Mouse (Mus musculus): ENCODE measurements around the gene Abcf2. TPM values are rescaled to one million over a fixed set of nuclear protein-coding genes. Genes with fewer than 3 reads are reported as not detected.
A peak's percentile ranks its signal among the peaks of the same experiment; 100 is the strongest.

The Abcf2 gene
- 83.8 and 86.4 TPM in 2 replicates for polyA plus RNA-seq (2015; fragmentation: Nextera tagmentation; extraction: Ambion mirVana)

DNA sequence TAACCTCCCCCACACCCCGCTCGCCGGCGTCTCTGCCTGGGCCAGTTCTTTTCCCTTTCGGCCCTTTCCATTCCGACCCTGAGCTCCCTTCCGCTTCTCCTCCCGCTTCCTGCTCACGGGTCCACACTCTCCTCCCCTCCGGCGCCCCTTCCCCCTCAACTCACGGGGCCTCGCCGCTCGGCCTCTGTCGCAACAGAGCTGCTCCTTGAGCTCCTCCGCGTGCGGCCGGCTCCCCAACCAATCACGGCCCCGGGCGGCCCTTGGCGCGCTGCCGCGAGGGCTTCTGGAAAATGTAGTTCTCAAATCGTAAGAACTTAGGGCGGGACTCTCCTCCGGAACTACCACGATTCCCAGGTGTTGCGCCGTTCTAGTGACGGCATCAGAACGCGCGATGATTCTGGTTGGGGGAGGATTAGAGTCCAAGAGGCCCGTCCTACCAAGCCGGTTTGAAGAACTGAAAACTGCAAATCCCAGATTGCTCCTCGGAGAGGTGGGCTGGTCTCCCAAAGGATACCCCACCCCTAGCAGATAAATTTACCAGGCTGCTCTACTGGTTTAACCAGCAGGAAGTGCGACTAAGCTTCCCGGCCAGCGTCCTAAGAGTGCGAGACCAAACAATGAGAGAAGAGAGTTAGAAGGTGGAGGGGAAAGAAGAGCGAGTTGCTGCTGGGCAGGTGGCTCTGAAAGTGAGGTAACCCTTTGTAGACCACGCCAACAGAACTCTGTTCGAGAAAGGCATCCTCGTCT, at the start of gene Abcf2:
Gene Abcf2 (minus strand): TSS at position 285 of the 747 bp plus-strand sequence.
- peaks cover 16% of the 10 kb centered on the region for H3K4me1 ChIP-seq
- no peaks in the 10 kb centered on the region for H3K9me3 ChIP-seq
- peak within 1 kb of the TSS; percentile 76 for H3K27ac ChIP-seq
- no peaks in the 10 kb centered on the region for H3K27me3 ChIP-seq (replicated peaks)
- peak within 1 kb of the TSS; percentile 88 for H3K4me3 ChIP-seq
- peak; percentile 97 for ATAC-seq (replicated peaks)
- H3K36me3 ChIP-seq (replicated peaks): peaks cover 13% of the 10 kb centered on the region; the same call in 1 of the 2 replicates
- under 1% methylated on average over 48 of the region's 48 CpGs for WGBS
- H3K4me2 ChIP-seq: peak within 1 kb of the TSS; percentile 95
- peak within 1 kb of the TSS; percentile 60 for H3K9ac ChIP-seq

DNA sequence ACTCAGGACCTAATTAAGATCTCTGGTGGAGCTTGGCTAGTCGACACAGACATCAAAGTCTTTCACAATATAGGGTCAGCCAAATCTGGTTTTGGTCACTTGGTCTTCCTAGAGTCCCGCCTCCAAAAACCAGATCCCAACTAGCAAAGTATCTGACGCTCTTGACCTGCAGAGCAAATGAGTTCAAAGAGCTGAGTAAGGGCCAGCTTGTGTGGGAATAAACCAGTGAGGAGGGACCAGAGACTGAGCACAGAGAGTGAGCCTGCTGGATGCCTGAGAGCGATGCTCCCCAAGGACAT, 47.5 kb upstream of the Abcf2 start:
- Histone ChIP-seq H3K9ac (peak overlapping the region; percentile 78), H3K4me1 (peaks cover 36% of the 10 kb centered on the region), H3K27ac (peak overlapping the region; percentile 14; the same call in 1 of the 2 replicates), H3K36me3 (replicated peaks) (no peaks in the 10 kb centered on the region), H3K9me3 (no peaks in the 10 kb centered on the region), H3K27me3 (replicated peaks) (no peaks in the 10 kb centered on the region), H3K4me2 (peak overlapping the region; percentile 60), H3K4me3 (peak overlapping the region; percentile 77)
- 40% methylated on average over 4 of the region's 4 CpGs for WGBS
- ATAC-seq (replicated peaks): peak; percentile 22

DNA sequence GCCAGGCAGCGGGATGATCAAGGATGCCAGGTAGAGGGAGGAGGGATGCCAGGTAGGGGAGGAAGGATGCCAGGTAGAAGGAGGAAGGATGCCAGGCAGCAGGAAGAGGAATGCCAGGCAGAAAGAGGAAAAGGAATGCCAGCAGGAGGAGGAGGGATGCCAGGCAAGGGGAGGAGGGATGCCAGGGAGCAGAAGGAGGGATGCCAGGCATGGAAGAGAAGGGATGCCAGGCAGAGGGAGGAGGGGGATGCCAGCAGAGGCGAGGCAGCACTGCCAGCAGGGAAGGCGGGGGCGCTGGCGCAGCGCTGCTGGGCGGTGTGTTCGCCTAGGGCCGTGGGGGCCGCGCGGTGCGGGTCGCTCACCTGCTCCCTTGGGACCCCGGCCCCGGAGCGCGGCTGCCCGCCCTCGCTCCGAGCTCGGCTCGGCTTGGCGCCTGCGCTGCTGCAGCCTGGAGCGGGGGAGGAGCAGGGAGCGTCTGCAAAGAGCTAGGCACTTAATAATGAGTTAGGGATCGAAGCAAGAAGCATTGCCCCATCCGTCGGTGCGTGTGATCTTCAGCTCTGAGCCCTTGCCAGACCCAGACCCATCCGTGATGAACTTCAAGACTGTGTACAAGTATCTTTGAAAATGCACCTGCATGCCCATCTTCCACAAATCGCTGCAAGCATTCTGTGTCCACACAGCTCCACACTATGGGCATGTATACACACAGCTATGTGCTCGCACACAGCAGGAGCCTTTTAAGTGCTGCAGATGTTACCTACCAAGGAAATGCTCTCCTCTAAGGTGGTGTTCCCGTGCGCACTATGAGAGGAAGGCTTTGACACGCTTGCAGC, 46.9 kb upstream of the Abcf2 start, which contains the start of gene Smarcd3:
Gene Smarcd3 (minus strand): TSS at position 426 of the 836 bp plus-strand sequence.
- ATAC-seq (replicated peaks): peak; percentile 91
- H3K4me2 ChIP-seq: peak within 1 kb of the TSS; percentile 60
- peak within 1 kb of the TSS; percentile 77 for H3K4me3 ChIP-seq
- 1% methylated on average over 37 of the region's 37 CpGs for WGBS
- no peaks in the 10 kb centered on the region for H3K27me3 ChIP-seq (replicated peaks)
- H3K9me3 ChIP-seq: no peaks in the 10 kb centered on the region
- H3K9ac ChIP-seq: peak within 1 kb of the TSS; percentile 78
- no peaks in the 10 kb centered on the region for H3K36me3 ChIP-seq (replicated peaks)
- peak within 1 kb of the TSS; percentile 60; the same call in 1 of the 2 replicates for H3K27ac ChIP-seq
- peaks cover 36% of the 10 kb centered on the region for H3K4me1 ChIP-seq

DNA sequence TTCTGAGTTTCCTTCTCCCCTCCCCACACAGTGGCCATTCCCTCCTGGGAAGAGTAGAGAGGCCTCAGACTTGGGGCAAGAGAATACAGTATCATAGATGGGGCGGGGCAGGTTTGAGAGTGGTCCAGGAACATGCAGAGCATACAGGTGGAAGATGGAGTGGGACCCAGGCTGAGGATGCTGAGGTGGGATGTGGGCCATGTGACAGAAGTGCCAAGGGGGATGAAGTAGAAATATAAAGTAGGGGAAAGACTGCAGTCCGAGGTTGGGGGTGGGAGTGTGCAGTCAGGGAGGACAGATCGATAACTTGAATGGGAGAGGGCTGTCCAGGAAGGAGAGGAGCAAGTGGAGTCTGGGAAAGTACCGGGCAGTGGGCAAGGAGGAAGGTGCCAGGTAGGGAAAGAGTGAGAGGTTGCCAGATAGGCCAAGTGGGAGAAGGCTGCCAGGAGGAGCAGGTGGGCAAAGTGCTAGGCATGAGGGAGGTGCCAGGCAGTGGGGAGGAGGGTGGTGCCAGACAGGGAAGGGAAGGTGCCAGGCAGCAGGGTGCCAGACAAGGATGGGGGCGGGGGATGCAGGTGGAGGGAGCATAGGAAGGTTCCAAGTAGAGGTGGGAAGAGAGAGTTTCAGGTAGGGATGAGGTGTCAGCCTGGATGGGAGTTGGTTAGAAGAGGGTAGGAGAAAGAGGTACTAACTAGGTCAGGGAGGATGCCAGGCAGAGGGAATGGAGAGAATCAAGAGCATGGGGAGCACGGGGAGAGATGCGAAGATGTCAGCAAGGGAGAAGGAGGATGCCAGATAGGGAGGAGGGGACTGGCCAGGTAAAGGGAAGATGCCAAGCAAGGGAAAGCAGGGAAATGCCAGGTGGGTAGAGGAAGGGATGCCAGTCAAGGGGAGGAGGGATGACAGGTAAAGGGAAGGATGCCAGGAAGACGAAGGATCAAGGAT, 46.0 kb upstream of the Abcf2 start:
- 46% methylated on average over 8 of the region's 8 CpGs for WGBS
- Histone ChIP-seq H3K27me3 (replicated peaks) (no peaks in the 10 kb centered on the region), H3K4me1 (peaks cover 36% of the 10 kb centered on the region), H3K9ac (peak overlapping the region; percentile 78), H3K27ac (peak overlapping the region; percentile 60; the same call in 1 of the 2 replicates), H3K4me3 (peak overlapping the region; percentile 77), H3K36me3 (replicated peaks) (no peaks in the 10 kb centered on the region), H3K9me3 (no peaks in the 10 kb centered on the region), H3K4me2 (peak overlapping the region; percentile 60)
- ATAC-seq (replicated peaks): peak; percentile 12; the same call in 1 of the 2 replicates

DNA sequence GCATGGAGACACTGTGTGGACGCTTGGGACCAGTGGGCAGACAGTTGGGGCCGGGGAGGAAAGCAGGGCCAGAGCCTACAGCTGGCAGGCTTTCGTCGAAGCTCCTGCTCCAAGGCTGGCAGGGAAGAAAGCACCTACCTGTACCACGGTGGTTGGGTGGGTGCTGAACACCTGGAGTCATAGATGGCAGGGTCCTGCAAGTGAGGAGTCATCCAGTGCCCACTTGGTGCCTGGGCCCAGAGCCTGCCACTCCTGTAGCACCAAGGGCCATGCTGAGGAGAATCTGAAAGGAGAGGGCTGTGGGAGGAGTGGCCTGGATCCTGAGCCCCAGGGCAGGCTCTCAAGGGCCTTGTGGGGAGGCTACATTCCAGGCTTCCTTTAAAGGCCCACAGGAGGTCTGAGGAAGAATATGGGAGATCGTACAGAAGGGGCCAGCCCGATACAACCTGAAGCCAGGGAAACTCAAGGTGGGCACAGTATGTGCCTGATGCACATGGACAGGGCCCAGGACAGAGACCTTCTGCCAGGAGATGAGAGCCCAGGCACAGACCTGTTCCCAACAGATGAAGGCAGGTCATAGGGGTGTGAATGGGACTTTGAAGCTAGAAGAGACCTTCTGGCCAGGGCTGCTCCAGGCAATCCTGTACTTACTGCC, 45.2 kb upstream of the Abcf2 start:
- peaks cover 36% of the 10 kb centered on the region for H3K4me1 ChIP-seq
- no peak overlapping the region; the same call in 1 of the 2 replicates for H3K9ac ChIP-seq
- H3K36me3 ChIP-seq (replicated peaks): no peaks in the 10 kb centered on the region
- 81% methylated on average over 7 of the region's 7 CpGs for WGBS
- no peaks in the 10 kb centered on the region for H3K27me3 ChIP-seq (replicated peaks)
- no peak overlapping the region for H3K4me3 ChIP-seq
- peak overlapping the region; percentile 60 for H3K4me2 ChIP-seq
- H3K27ac ChIP-seq: no peak overlapping the region
- ATAC-seq (replicated peaks): no peak
- no peaks in the 10 kb centered on the region for H3K9me3 ChIP-seq

DNA sequence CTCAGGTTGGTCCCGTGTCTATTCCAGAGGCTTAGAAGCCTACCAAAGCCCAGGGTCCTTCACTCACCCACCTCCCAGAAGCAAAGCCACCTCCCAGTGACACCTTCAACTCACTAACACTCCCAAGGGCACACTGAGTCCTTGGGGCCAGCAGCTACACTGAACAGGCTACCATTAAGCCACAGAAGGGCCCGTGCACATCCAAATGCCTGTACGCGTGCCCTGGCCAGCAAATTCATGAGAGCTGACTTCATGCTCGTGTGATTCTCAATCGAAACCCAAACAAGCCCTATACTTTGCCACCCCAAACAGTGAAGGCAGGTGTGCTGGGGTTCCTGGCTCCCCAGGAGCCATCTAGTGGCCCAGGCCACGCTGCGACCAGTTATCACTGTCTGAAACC, 43.4 kb upstream of the Abcf2 start:
- Histone ChIP-seq H3K27ac (no peak overlapping the region), H3K4me3 (no peak overlapping the region), H3K9ac (no peak overlapping the region), H3K9me3 (no peaks in the 10 kb centered on the region), H3K27me3 (replicated peaks) (no peaks in the 10 kb centered on the region), H3K4me1 (peaks cover 36% of the 10 kb centered on the region), H3K4me2 (no peak overlapping the region), H3K36me3 (replicated peaks) (no peaks in the 10 kb centered on the region)
- no peak for ATAC-seq (replicated peaks)
- WGBS: 71% methylated on average over 8 of the region's 8 CpGs

DNA sequence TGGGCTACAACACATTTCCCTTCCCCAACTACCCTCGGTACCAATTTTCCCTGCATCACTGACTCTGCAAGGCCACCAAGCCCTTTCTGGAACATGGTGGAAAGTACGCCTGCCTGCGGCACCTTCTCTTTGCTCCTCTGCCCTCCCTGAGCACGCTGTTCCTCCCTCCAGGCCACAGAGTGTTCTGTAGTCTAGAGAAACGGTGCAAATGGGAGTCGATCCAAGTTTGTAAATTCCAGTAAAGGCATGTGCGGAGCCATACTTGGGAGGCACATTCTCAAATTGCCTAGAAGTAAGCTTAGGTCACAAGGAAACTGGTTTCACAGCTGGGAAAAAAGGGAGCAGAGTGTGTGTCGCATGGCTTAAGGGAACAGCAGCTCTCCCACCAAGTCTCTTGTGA, 42.8 kb upstream of the Abcf2 start:
- ATAC-seq (replicated peaks): no peak
- Histone ChIP-seq H3K4me3 (no peak overlapping the region), H3K27ac (no peak overlapping the region), H3K9me3 (no peaks in the 10 kb centered on the region), H3K4me2 (no peak overlapping the region), H3K36me3 (replicated peaks) (no peaks in the 10 kb centered on the region), H3K27me3 (replicated peaks) (no peaks in the 10 kb centered on the region), H3K4me1 (peaks cover 36% of the 10 kb centered on the region), H3K9ac (no peak overlapping the region)
- 82% methylated on average over 8 of the region's 8 CpGs for WGBS

DNA sequence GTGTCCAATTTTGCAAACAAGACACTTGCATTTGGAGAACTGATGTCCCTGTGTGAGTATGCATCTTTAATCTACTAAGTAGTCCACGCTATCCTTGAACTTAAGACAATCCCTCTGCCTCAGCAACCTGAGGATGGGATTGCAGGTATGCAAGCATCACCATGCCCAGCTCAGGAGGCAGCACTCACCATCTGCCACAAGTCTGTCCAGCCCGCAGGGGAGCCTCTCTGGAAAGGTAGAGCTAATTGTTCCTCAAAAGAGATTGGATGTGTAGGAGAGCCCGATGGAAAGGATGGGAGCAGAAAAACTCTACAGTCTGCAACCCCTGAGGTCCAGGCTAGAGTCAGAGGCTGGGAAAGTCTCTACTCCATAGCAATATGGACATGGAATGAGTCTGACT, 41.7 kb upstream of the Abcf2 start:
- no peaks in the 10 kb centered on the region for H3K27me3 ChIP-seq (replicated peaks)
- H3K27ac ChIP-seq: no peak overlapping the region
- H3K4me2 ChIP-seq: no peak overlapping the region
- H3K4me3 ChIP-seq: no peak overlapping the region
- 72% methylated on average over 3 of the region's 3 CpGs for WGBS
- H3K36me3 ChIP-seq (replicated peaks): no peaks in the 10 kb centered on the region
- no peak overlapping the region for H3K9ac ChIP-seq
- peaks cover 27% of the 10 kb centered on the region for H3K4me1 ChIP-seq
- no peaks in the 10 kb centered on the region for H3K9me3 ChIP-seq
- no peak for ATAC-seq (replicated peaks)

DNA sequence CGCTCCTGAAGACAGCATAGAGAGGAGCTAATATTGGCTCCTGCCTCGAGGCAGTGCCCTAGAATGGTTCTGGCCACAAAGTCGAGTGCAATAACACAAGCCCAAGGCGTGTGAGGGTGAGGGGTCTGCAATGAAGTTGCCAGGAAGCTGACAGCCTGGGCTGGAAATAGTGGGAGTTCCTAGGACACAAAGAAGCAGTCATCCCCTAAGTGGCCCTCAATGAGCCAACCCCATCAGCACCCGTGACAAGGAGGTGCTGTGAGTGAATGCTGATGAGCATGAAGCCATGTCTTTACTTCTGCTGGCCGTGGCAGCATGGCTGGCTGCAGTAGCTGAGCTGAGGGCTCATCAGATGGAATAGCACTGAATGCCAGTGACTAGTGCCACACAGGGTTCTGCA, 37.8 kb upstream of the Abcf2 start:
- Histone ChIP-seq H3K36me3 (replicated peaks) (no peaks in the 10 kb centered on the region), H3K4me3 (no peak overlapping the region), H3K9me3 (no peaks in the 10 kb centered on the region), H3K27me3 (replicated peaks) (no peaks in the 10 kb centered on the region), H3K27ac (no peak overlapping the region), H3K4me2 (no peak overlapping the region), H3K4me1 (peaks cover 16% of the 10 kb centered on the region), H3K9ac (no peak overlapping the region)
- no peak for ATAC-seq (replicated peaks)
- 62% methylated on average over 6 of the region's 6 CpGs for WGBS

DNA sequence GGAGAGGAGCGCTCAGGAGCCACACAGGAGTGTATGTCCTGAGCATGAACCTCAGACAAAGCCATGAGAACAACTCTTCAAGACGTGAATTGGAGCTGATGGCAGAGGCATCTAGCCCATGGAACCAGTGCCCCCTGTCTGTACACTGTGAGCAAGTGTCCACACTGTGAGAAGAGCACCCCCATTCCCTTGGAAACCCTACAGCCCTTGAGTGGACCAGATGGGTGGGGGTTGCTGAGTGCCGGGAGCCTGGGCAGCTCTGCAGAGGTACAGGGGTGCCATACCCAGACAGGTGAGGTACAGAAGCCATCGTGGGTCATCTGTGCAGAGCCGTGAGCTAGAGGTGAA, 35.0 kb upstream of the Abcf2 start:
- H3K9me3 ChIP-seq: no peaks in the 10 kb centered on the region
- no peak overlapping the region for H3K27ac ChIP-seq

More for the DNA sequence above, 35.0 kb upstream of the Abcf2 start:
- Histone ChIP-seq H3K4me3 (no peak overlapping the region), H3K9ac (no peak overlapping the region), H3K36me3 (replicated peaks) (no peaks in the 10 kb centered on the region), H3K27me3 (replicated peaks) (no peaks in the 10 kb centered on the region), H3K4me1 (peaks cover 19% of the 10 kb centered on the region), H3K4me2 (no peak overlapping the region)
- WGBS: 76% methylated on average over 5 of the region's 5 CpGs
- ATAC-seq (replicated peaks): peak; percentile 37

All from midbrain, embryonic 15.5 days (tissue).